ENCODE assay signal across 9 mouse cellular contexts in genomic region chr5:112324637-112325545, GRCm38 (mm10). TPM values are rescaled to one million over a fixed set of nuclear protein-coding genes. Genes with fewer than 3 reads are reported as not detected.
DNase-seq lines count a peak whose midpoint lies in the region; ATAC-seq and TF ChIP-seq lines count a peak whose summit lies in the region.
"Had no signal": no experiment of that assay in that cellular context is flagged by ENCODE, and none has a peak within 500 bp of the region (broad histone marks: within the 10 kb centered on the region; RNA-seq: fewer than 3 reads in every experiment).

No protein-coding gene starts in this region.

- TF ChIP-seq EP300 in stomach, postnatal 0 days (optimal IDR thresholded peaks at IDR 0.05), result no peak

- H3K4me1 ChIP-seq in embryonic facial prominence, embryonic 10.5 days, result peaks cover 27% of the 10 kb centered on the region
- peaks cover 10% of the 10 kb centered on the region for H3K4me1 ChIP-seq in limb, embryonic 11.5 days (ENCODE audit: control insufficient read depth, insufficient read depth, low read length)
- H3K4me1 ChIP-seq in midbrain, embryonic 11.5 days (ENCODE audit: control insufficient read depth, insufficient read depth, low read length), result peaks cover 8% of the 10 kb centered on the region
- peaks cover 9% of the 10 kb centered on the region for H3K4me1 ChIP-seq in stomach, postnatal 0 days (replicated peaks; ENCODE audit: control insufficient read depth, insufficient read depth)

- peaks cover 24% of the 10 kb centered on the region for H3K36me3 ChIP-seq in embryonic facial prominence, embryonic 10.5 days (replicated peaks)
- peaks cover 6% of the 10 kb centered on the region; the same call in 1 of the 2 replicates for H3K36me3 ChIP-seq in limb, embryonic 11.5 days (ENCODE audit: control insufficient read depth, insufficient read depth, low read length)
- peaks cover 5% of the 10 kb centered on the region; the same call in 1 of the 2 replicates for H3K36me3 ChIP-seq in midbrain, embryonic 11.5 days (ENCODE audit: control insufficient read depth, insufficient read depth, low read length)
- peaks cover 10% of the 10 kb centered on the region for H3K36me3 ChIP-seq in stomach, postnatal 0 days (ENCODE audit: control insufficient read depth, insufficient read depth, low read length)

- peak; percentile 13 for DNase-seq in ovary, postnatal 14 days (ENCODE audit: low spot score)
- DNase-seq in ovary, postnatal 10 days (ENCODE audit: low spot score), result no peak
- peak; percentile 55 for DNase-seq in embryonic facial prominence, embryonic 10.5 days (ENCODE audit: low spot score)
- DNase-seq in heart, postnatal 10 days, result peak; percentile 38 to 43
- DNase-seq in limb, embryonic 11.5 days (ENCODE audit: low spot score), result peak; percentile 27
- DNase-seq in midbrain, embryonic 11.5 days (ENCODE audit: low spot score, missing footprints), result no peak
- peak; percentile 71 for DNase-seq in stomach, postnatal 0 days (ENCODE audit: low spot score)
- DNase-seq in cerebellum, postnatal 4 days (ENCODE audit: low spot score in 2 of 2), result no peak

- no peak for ATAC-seq in limb, embryonic 11.5 days (ENCODE audit: insufficient number of reproducible peaks, low FRiP score, low TSS enrichment, low read depth)
- peak; percentile 51; the same call in 1 of the 2 replicates for ATAC-seq in midbrain, embryonic 11.5 days (ENCODE audit: low FRiP score)
- ATAC-seq in stomach, postnatal 0 days (ENCODE audit: low FRiP score, low TSS enrichment), result peak; percentile 69

- no peaks in the 10 kb centered on the region for H3K9me3 ChIP-seq in embryonic facial prominence, embryonic 10.5 days
- no peaks in the 10 kb centered on the region for H3K9me3 ChIP-seq in limb, embryonic 11.5 days (ENCODE audit: control insufficient read depth, low read length)
- H3K9me3 ChIP-seq in midbrain, embryonic 11.5 days (ENCODE audit: control insufficient read depth, low read length), result no peaks in the 10 kb centered on the region
- H3K9me3 ChIP-seq in stomach, postnatal 0 days (ENCODE audit: control insufficient read depth, low read length), result no peaks in the 10 kb centered on the region

- whole genome bisulfite sequencing in embryonic facial prominence, embryonic 10.5 days, result 34% methylated on average over 24 of the region's 24 CpGs
- 25% methylated on average over 24 of the region's 24 CpGs for WGBS in limb, embryonic 11.5 days
- 34% methylated on average over 24 of the region's 24 CpGs for WGBS in midbrain, embryonic 11.5 days
- 16% methylated on average over 24 of the region's 24 CpGs for WGBS in stomach, postnatal 0 days

- peak overlapping the region; percentile 63 for H3K4me2 ChIP-seq in limb, embryonic 11.5 days (ENCODE audit: low read depth, severe bottlenecking)
- H3K4me2 ChIP-seq in midbrain, embryonic 11.5 days, result peak overlapping the region; percentile 80; the same call in 1 of the 2 replicates
- peak overlapping the region; percentile 70 for H3K4me2 ChIP-seq in stomach, postnatal 0 days (replicated peaks; ENCODE audit: low read depth)

- peak overlapping the region; percentile 44 for H3K27ac ChIP-seq in embryonic facial prominence, embryonic 10.5 days (replicated peaks)
- H3K27ac ChIP-seq in limb, embryonic 11.5 days (replicated peaks; ENCODE audit: low read depth, low read length), result no peak overlapping the region
- H3K27ac ChIP-seq in midbrain, embryonic 11.5 days (ENCODE audit: low read depth, low read length), result no peak overlapping the region
- H3K27ac ChIP-seq in stomach, postnatal 0 days (replicated peaks), result peak overlapping the region; percentile 84

- H3K27me3 ChIP-seq in embryonic facial prominence, embryonic 10.5 days (replicated peaks; ENCODE audit: low read depth, poor library complexity, severe bottlenecking), result no peaks in the 10 kb centered on the region
- H3K27me3 ChIP-seq in limb, embryonic 11.5 days (ENCODE audit: control insufficient read depth, insufficient read depth, low read length), result no peaks in the 10 kb centered on the region
- H3K27me3 ChIP-seq in midbrain, embryonic 11.5 days (ENCODE audit: control insufficient read depth, insufficient read depth, low read length), result no peaks in the 10 kb centered on the region
- H3K27me3 ChIP-seq in stomach, postnatal 0 days (ENCODE audit: control insufficient read depth, insufficient read depth, low read length), result no peaks in the 10 kb centered on the region

- intact Hi-C loops in heart, postnatal 10 days (cut with DNase I), result loop anchor here (1.0 kb wide), 1 partner anchor 49 kb away; the partner anchor contains the start of gene Tpst2

- no peak overlapping the region for H3K9ac ChIP-seq in limb, embryonic 11.5 days (ENCODE audit: low read length)
- no peak overlapping the region for H3K9ac ChIP-seq in midbrain, embryonic 11.5 days (ENCODE audit: low read length)
- H3K9ac ChIP-seq in stomach, postnatal 0 days (ENCODE audit: low read length), result peak overlapping the region; percentile 41; the same call in 1 of the 2 replicates

- no peak for TF ChIP-seq CTCF in stomach, postnatal 0 days (IDR thresholded peaks at IDR 0.05; ENCODE audit: low read depth)

- H3K4me3 ChIP-seq in embryonic facial prominence, embryonic 10.5 days, result peak overlapping the region; percentile 99
- H3K4me3 ChIP-seq in limb, embryonic 11.5 days (ENCODE audit: low read depth, low read length), result no peak overlapping the region
- H3K4me3 ChIP-seq in midbrain, embryonic 11.5 days (ENCODE audit: low read depth, low read length), result no peak overlapping the region
- H3K4me3 ChIP-seq in stomach, postnatal 0 days (ENCODE audit: low read depth, low read length), result peak overlapping the region; percentile 27

RNA-seq across cellular contexts. Expression of gene Tfip11, which starts 1.3 kb away (rescaled TPM):
- polyA plus RNA-seq in embryonic facial prominence, embryonic 10.5 days (2016; fragmentation: Nextera tagmentation; extraction: Ambion mirVana), result 41.3 and 42.5 TPM in 2 replicates
- total RNA-seq in heart, postnatal 10 days (2021), result 10 to 100 TPM; 19.2 to 22.0 TPM
- polyA plus RNA-seq in limb, embryonic 11.5 days (2014; fragmentation: Nextera tagmentation; extraction: Ambion mirVana), result 27.3 and 29.4 TPM in 2 replicates
- polyA plus RNA-seq in midbrain, embryonic 11.5 days (2014; fragmentation: Nextera tagmentation; extraction: Ambion mirVana), result 22.1 and 25.8 TPM in 2 replicates
- polyA plus RNA-seq in stomach, postnatal 0 days (2015; fragmentation: Nextera tagmentation; extraction: Ambion mirVana), result 12.4 and 12.9 TPM in 2 replicates

RNA-seq across cellular contexts. Expression of gene Srrd, which starts 17.9 kb away (rescaled TPM):
- polyA plus RNA-seq in embryonic facial prominence, embryonic 10.5 days (2016; fragmentation: Nextera tagmentation; extraction: Ambion mirVana), result 48.2 and 51.6 TPM in 2 replicates
- total RNA-seq in heart, postnatal 10 days (2021), result 10 to 100 TPM; 10.2 to 12.5 TPM
- polyA plus RNA-seq in limb, embryonic 11.5 days (2014; fragmentation: Nextera tagmentation; extraction: Ambion mirVana), result 56.0 and 57.0 TPM in 2 replicates
- 46.0 and 46.8 TPM in 2 replicates for polyA plus RNA-seq in midbrain, embryonic 11.5 days (2014; fragmentation: Nextera tagmentation; extraction: Ambion mirVana)
- 19.3 and 20.9 TPM in 2 replicates for polyA plus RNA-seq in stomach, postnatal 0 days (2015; fragmentation: Nextera tagmentation; extraction: Ambion mirVana)

RNA-seq across cellular contexts. Expression of gene Hps4, which starts 18.0 kb away (rescaled TPM):
- 36.1 and 36.9 TPM in 2 replicates for polyA plus RNA-seq in embryonic facial prominence, embryonic 10.5 days (2016; fragmentation: Nextera tagmentation; extraction: Ambion mirVana)
- 10 to 100 TPM; 11.5 to 12.8 TPM for total RNA-seq in heart, postnatal 10 days (2021)
- polyA plus RNA-seq in limb, embryonic 11.5 days (2014; fragmentation: Nextera tagmentation; extraction: Ambion mirVana), result 36.6 and 38.4 TPM in 2 replicates
- polyA plus RNA-seq in midbrain, embryonic 11.5 days (2014; fragmentation: Nextera tagmentation; extraction: Ambion mirVana), result 28.5 and 31.9 TPM in 2 replicates
- 15.2 and 15.3 TPM in 2 replicates for polyA plus RNA-seq in stomach, postnatal 0 days (2015; fragmentation: Nextera tagmentation; extraction: Ambion mirVana)

RNA-seq across cellular contexts. Expression of gene Gm6583, which starts 30.9 kb away (rescaled TPM):
- 0.28 and 0.30 TPM in 2 replicates for polyA plus RNA-seq in embryonic facial prominence, embryonic 10.5 days (2016; fragmentation: Nextera tagmentation; extraction: Ambion mirVana)
- under 1 TPM; 0.10 to 0.19 TPM for total RNA-seq in heart, postnatal 10 days (2021)
- polyA plus RNA-seq in limb, embryonic 11.5 days (2014; fragmentation: Nextera tagmentation; extraction: Ambion mirVana), result 0.12 and 0.27 TPM in 2 replicates
- not detected in 2 replicates for polyA plus RNA-seq in midbrain, embryonic 11.5 days (2014; fragmentation: Nextera tagmentation; extraction: Ambion mirVana)
- 0.08 and 0.13 TPM in 2 replicates for polyA plus RNA-seq in stomach, postnatal 0 days (2015; fragmentation: Nextera tagmentation; extraction: Ambion mirVana)
- total RNA-seq: adrenal gland, adult 18-20 months had no signal

RNA-seq across cellular contexts. Expression of gene Tpst2, which starts 48.4 kb away (rescaled TPM):
- 34.0 and 35.9 TPM in 2 replicates for polyA plus RNA-seq in embryonic facial prominence, embryonic 10.5 days (2016; fragmentation: Nextera tagmentation; extraction: Ambion mirVana)
- 10 to 100 TPM; 48.3 to 61.0 TPM for total RNA-seq in heart, postnatal 10 days (2021)
- polyA plus RNA-seq in limb, embryonic 11.5 days (2014; fragmentation: Nextera tagmentation; extraction: Ambion mirVana), result 30.9 and 31.1 TPM in 2 replicates
- polyA plus RNA-seq in midbrain, embryonic 11.5 days (2014; fragmentation: Nextera tagmentation; extraction: Ambion mirVana), result 29.3 and 33.5 TPM in 2 replicates
- 29.2 and 30.2 TPM in 2 replicates for polyA plus RNA-seq in stomach, postnatal 0 days (2015; fragmentation: Nextera tagmentation; extraction: Ambion mirVana)

Comparison
In these comparisons a context has a peak if more than half of its experiments do, and no peak if none do; other contexts are left out.
1. DNase-seq: peak in ovary, postnatal 14 days (single experiment), embryonic facial prominence, embryonic 10.5 days (single experiment), heart, postnatal 10 days (2 of 2), limb, embryonic 11.5 days (single experiment) and stomach, postnatal 0 days (single experiment); none in ovary, postnatal 10 days (single experiment), midbrain, embryonic 11.5 days (single experiment) and cerebellum, postnatal 4 days (0 of 2).
2. H3K27ac ChIP-seq: peak in embryonic facial prominence, embryonic 10.5 days (single experiment) and stomach, postnatal 0 days (single experiment); none in limb, embryonic 11.5 days (single experiment) and midbrain, embryonic 11.5 days (single experiment).
3. H3K4me3 ChIP-seq: peak in embryonic facial prominence, embryonic 10.5 days (single experiment) and stomach, postnatal 0 days (single experiment); none in limb, embryonic 11.5 days (single experiment) and midbrain, embryonic 11.5 days (single experiment).
4. Peak in every context shown above with its lines, with median percentiles within 50 percentile points of each other: H3K4me2 ChIP-seq.